Mouse (Mus musculus) left cerebral cortex, adult 8-10 months (tissue): ENCODE measurements at regions not wholly inside any gene's neighbourhood (a gene's known extent, or its start where the extent isn't known, plus 50 kb on each side); places are given as distances from the start of the nearest gene placed in this dataset.

Experiments
- DNase-seq, 2 experiments: peaks; one replicate each; pipeline ENCODE4 v3.0.0; 2022; ENCODE audit warnings: low spot score in 2 of 2

- no peak for DNase-seq
Observed at GRCm38 (mm10) chr7:136423846-136424531, 470.4 kb upstream of the Mgmt start.

- DNase-seq, result no peak
Observed at GRCm38 (mm10) chr7:136427164-136427563, 467.2 kb upstream of the Mgmt start.

GRCm38 (mm10) chr7:136430085-136431011 lies 464.1 kb upstream of the Mgmt start:
- no peak for DNase-seq

GRCm38 (mm10) chr7:136433699-136434098 lies 460.7 kb upstream of the Mgmt start:
- DNase-seq, result no peak

DNA sequence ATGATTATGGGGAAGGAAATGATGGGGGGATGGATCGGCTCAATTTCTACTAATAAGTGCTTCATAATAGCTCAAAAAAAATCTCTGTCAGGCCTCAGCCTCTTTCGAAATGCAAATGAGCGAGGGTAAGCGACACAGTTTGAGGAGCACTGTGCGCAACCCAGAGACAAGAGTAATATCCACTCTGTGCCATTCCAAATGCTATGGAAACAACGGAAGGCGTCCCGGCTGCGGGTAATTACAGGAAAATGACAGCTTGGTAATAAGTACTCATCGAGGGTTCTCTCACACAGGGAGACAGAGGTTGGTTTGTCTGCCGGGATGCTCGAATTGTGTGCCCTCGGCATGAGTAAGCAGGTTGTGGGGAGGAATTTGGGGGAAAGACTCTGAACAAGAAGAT lies 459.9 kb upstream of the Mgmt start:
- DNase-seq, result no peak

DNA sequence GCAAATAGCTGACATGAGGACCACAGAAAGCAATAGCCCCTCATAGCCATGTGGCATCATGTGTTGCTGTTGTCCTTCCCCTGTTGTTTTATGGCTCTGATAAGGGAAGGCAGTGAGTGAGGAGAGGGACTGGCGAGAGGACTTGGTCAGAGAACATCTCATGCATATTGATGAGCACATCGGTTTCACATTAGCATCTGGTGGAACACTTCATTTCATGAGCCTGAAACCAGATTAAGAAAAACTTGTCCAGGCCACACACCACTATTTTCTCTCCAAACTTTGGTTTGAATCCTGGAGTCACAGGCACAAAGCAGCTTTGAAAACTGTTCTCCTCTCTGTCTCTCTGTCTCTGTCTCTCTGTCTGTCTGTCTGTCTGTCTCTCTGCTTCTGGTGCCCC lies 451.0 kb upstream of the Mgmt start:
- no peak for DNase-seq

DNA sequence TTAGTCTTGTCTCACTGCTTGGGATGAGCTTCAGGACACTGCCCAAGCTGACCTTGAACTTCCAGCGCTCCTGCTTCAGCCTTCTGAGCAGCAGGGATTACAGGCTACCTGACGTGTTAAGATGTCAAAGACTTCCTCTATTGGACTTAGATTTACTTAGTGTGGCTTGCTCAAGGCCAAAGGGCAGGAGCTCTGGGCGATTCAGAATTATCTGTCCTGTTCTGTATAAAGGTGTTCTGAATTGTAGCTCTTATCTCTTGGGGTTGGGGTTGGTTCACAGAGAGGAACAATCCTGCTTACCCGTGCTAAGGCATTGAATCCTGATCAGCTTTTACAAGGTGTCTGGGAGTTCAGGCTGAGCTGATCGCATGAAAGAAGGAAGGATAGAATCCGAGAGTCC lies 449.3 kb upstream of the Mgmt start:
- DNase-seq, result no peak

DNA sequence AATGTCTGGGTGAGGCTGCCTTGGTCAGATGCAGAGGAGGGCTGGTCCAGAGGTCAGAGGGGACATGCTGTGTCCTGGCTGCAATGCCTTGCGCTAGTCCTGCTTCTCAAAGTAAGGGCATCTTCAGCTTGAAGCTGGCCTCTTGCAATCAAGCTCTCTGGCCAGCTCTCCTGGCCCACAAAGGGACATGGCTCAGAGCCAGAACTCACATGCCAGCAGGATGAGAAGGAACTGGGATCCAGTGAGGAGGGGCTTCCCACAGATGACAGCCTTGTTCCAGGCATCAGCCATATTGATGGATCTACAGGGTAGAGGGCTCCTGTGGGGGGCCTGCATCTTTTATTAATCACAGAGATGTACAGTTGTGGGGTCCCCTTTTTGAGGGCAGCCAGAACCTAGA lies 445.1 kb upstream of the Mgmt start:
- DNase-seq, result no peak

GRCm38 (mm10) chr7:136451672-136452361 lies 442.6 kb upstream of the Mgmt start:
- DNase-seq, result no peak

GRCm38 (mm10) chr7:136452561-136452960 lies 441.9 kb upstream of the Mgmt start:
- DNase-seq, result no peak

GRCm38 (mm10) chr7:136457171-136457570 lies 437.2 kb upstream of the Mgmt start:
- no peak for DNase-seq

GRCm38 (mm10) chr7:136457867-136458448 lies 436.5 kb upstream of the Mgmt start:
- DNase-seq, result no peak

- DNase-seq, result no peak
Observed at GRCm38 (mm10) chr7:136477135-136477534, 417.3 kb upstream of the Mgmt start.

DNA sequence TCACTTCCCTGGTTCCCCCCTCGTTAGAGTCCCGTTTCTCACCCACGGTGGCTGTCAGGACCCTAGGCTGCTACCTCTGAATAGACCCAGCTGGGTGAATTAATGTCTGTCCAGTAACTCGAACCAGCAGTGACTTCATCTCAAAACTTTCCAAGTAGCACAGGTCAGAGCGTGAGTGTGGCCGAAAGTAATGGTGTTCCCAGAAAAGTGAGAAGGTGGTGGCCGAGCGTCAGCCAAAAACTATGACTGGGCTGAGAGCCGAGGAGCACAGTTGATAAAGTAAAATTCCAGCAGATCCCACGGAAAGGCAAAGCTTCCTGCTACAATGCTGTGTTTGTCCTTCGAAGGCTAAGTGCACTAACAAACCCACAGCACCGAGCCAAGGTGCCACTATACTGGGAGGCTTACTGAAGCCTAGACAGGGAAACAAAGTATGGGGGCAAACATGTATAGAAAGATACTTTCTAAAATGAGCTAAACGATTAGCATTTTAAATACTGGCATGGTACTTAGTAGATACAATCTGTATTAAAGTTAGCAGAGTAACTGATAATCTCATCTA lies 413.7 kb upstream of the Mgmt start:
- no peak for DNase-seq

DNA sequence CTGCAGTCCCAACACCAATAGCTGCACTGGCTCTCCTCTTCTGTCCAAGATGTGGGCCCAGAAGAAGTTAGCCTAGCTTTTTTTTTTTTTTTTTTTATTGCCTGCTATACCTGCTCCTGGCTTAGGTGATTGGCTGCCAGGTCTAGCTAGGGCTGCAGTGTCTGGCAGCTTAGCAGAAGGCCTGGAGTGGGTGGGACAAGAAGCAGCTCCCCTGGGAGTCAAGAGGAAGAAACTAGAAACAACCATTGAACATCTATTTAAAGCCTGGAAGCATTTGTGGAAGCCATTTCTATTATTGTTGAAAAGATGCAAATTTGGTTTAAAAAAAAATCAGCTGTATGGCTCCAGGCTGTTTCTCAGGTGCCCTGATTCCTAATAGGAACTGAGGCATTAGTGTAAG lies 411.2 kb upstream of the Mgmt start:
- DNase-seq, result no peak

GRCm38 (mm10) chr7:136487556-136487955 lies 406.9 kb upstream of the Mgmt start:
- DNase-seq, result no peak

DNA sequence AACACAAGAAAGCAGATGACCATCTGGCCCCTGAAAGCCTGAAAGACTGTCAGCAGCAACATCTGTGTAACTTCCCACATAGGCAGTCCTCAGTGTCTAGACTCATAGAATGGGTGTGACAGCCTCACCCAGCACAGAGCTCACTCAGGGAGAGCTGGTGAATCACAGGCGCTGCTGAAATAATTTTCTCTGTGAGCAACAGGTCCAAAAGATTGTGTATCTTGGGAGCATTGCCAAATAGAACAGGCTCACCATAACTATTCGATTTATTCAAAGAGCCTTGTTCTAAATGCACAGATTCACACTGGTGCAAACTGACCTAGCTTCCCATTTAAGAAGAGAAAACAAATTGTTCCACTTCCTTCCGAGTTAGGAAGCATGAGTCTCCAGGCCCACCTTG lies 399.6 kb upstream of the Mgmt start:
- no peak for DNase-seq

DNA sequence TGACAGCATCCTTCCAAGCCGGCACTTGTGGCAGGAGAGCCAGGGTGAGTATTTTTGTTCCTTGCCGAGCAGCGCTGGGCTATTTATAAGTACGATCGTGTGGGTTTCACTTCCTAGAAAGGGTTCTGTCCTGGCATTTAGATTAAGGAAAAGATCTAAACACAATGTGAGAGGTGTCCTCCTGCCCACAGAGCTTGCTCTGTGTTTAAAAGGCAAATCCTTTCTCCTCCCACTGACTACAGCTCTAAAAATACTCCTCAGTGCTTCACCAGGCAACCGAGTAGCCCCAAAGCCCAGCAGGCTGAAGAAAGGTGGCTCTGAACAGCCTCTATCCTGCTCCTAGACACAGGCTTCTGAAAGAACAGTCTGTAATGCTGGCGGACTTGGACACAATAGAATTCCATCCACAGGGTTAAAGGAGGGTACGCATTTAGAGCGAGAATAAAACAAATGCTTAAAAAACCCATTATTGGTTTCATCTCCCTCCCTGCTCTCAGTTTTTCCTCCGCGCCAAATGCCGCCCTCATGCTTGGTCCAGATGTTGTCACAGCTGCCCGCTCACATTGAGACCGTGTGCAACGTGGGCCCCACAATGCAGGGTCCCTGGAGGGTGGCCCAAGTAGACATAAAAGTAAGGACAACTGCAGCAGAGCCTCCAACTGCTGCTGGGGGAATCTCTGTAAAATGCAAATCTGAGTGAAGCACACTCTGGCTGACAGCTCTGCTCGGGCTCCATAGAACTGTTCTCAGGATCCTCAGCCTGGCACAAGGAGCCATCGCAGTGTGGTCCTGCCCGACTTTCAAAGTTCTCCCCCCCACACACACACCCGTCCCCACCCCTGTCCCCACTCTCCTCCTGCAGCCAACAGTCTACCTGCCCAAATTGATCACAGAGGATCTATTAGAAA lies 397.8 kb upstream of the Mgmt start:
- peak; percentile 5 to 28 for DNase-seq

- no peak for DNase-seq
Observed at GRCm38 (mm10) chr7:136500059-136500458, 394.4 kb upstream of the Mgmt start.

GRCm38 (mm10) chr7:136501094-136501493 lies 393.3 kb upstream of the Mgmt start:
- no peak for DNase-seq
